Mouse (Mus musculus) T-helper 1 cell (primary cell): ENCODE measurements around the gene Olfr1185-ps1.

Source experiments
- in situ Hi-C: fragments of 300-600 bp; cut with MboI, MseI; formaldehyde crosslinking; loops from one replicate; pipeline ENCODE4 v1.15.1; 2025; ENCODE audit warnings: high pct_unique_total_duplicates

Olfr1185-ps1 gene

DNA sequence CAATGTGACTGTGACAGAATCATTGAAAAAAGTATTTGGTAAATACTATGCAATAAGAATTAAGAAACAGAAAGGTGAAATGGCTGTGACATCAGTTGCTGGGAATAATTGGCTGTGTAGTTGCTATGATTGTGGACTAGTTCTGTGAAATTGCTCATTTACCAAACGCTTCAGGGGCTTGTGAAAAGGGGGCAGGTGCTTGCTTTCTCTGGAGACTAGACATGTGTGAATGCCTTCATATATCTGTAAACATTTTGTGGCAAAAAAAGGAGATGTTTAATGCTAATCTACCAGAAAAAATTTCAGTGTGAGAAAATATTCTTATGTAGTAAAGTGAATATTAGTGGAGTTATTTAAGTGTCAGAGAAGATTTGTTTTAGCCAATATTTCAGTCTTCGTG, at the start of gene Olfr1185-ps1:
Gene Olfr1185-ps1 (plus strand): TSS at position 301 of the 400 bp plus-strand sequence.
- in situ Hi-C loops = no loop called here

DNA sequence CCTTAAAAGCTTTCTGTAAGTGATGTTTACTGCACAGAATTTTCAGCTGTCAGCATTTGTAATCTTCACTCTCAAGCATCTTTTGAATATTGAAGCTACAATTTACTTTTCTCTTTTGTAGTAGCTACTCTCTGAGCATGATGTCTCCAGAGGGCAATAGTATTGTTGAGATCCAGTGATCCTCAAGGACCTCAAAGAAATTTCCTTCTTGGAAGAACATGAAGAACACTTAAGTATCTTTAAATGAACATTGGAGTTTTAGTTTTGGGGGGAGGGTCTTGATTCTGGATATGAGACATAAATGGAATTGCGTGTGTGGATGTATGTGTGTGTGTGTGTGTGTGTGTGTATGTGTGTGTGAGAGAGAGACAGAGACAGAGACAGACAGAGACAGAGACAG, 44.1 kb upstream of the Olfr1185-ps1 start, which contains the start of gene Gm13757:
Gene Gm13757 (minus strand): TSS at position 101 of the 400 bp plus-strand sequence.
- in situ Hi-C loops = no loop called here

DNA sequence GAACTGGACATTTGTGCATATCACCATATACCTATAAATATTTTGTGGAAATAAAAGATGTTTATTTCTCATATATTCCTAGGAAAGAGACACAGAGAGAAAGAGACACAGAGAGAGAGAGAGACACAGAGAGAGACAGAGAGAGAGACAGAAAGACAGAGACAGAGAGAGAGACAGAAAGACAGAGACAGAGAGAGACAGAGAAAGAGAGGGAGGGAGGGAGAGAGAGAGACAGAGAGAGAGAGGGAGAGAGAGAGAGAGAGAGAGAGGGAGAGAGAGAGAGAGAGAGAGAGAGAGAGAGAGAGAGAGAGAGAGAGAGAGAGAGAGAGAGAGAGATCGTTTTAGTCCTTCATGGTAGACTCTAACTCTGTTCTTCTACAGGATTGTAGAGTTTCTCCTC, 38.6 kb upstream of the Olfr1185-ps1 start, which contains the start of gene Olfr1183:
Gene Olfr1183 (plus strand): TSS at position 301 of the 400 bp plus-strand sequence.
- in situ Hi-C loops = loop anchor here (10.0 kb wide), 1 partner anchor 920 kb away; no protein-coding TSS in a partner anchor

DNA sequence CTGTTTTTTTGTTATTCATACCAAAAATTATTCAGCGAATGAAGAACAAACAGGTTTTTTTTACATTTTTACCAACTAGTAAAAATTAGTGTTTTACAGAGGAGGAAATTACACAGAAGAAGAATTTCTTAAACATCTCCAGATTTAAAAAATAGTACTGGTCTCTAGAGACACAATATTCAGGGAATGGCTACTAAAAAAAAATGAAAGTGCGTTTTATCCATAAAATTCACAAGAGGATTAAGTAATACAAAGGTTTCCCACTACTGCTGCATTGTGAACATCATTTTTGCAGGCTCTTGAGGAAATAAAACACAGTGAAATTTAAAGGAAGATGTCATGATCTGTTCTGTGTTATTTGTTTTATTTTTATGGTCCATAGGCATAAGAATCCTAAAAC, 9.8 kb upstream of the Olfr1185-ps1 start, which contains the start of gene Olfr1184:
Gene Olfr1184 (plus strand): TSS at position 301 of the 400 bp plus-strand sequence.
- in situ Hi-C loops = no loop called here

DNA sequence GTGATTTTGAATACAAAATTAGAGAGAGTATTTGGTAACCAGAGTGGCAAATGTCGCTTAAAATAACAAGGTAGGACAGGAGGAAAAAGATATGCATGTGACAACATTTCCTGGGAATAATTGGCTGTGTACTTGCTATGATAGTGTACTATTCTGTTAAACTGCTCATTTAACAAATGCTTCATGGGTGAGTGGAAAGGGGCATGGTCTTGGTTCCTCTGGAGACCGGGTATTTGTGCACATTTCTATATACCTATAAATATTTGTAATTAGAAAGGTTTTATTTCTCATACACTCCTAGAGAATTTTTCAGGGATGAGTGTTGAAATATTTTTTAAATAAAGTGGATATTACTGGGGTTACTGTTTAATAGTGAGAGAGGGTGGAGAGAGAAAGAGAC, 25.1 kb downstream of the Olfr1185-ps1 start, which contains the start of gene Olfr1186:
Gene Olfr1186 (plus strand): TSS at position 301 of the 400 bp plus-strand sequence.
- in situ Hi-C loops = no loop called here

DNA sequence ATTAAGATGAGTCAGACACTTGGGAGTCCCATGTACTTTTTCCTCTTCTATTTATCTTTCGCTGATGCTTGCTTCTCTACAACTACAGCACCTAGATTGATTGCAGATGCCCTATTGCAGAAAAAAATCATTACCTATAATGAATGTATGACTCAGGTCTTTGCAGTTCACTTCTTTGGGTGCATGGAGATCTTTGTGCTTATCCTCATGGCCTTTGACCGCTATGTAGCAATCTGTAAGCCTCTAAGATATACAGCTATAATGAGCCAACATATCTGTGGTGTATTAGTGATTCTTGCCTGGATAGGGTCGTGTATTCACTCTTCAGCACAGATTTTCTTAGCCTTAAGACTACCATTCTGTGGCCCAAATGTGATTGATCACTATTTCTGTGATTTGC, 32.6 kb downstream of the Olfr1185-ps1 start:
- in situ Hi-C loops = no loop called here
